Mouse (Mus musculus) midbrain, embryonic 15.5 days (tissue): ENCODE measurements around the gene Fryl. TPM values are rescaled to one million over a fixed set of nuclear protein-coding genes. Genes with fewer than 3 reads are reported as not detected.

Experiments used
- ATAC-seq: fragments of 200-750 bp; cut with Nextera tagmentation; replicated peaks from 2 replicates; pipeline ENCODE4 v1.8.0; 2017; ENCODE audit warnings: moderate TSS enrichment
- H3K27ac ChIP-seq: fragments of 300-500 bp; sonication (generic); 2 replicates; pipeline ENCODE4 v1.5.1; 2015; ENCODE audit warnings: mild to moderate bottlenecking, inconsistent platforms
- H3K27me3 ChIP-seq: fragments of 300-500 bp; sonication (generic); replicated peaks from 2 replicates; pipeline ENCODE4 v1.6.1; 2015; ENCODE audit warnings: inconsistent platforms
- H3K36me3 ChIP-seq: fragments of 300-500 bp; sonication (generic); replicated peaks from 2 replicates; pipeline ENCODE4 v1.6.1; 2015; ENCODE audit warnings: inconsistent platforms
- H3K4me1 ChIP-seq: fragments of 300-500 bp; sonication (generic); 2 replicates; pipeline ENCODE4 v1.6.1; 2015; ENCODE audit warnings: inconsistent platforms
- H3K4me2 ChIP-seq: fragments of 300-500 bp; sonication (generic); 2 replicates; pipeline ENCODE4 v1.6.1; 2015; ENCODE audit warnings: inconsistent platforms, mild to moderate bottlenecking, moderate library complexity
- H3K4me3 ChIP-seq: fragments of 300-500 bp; sonication (generic); 2 replicates; pipeline ENCODE4 v1.5.1; 2015; ENCODE audit warnings: mild to moderate bottlenecking, inconsistent platforms
- H3K9ac ChIP-seq: fragments of 300-500 bp; sonication (generic); 2 replicates; pipeline ENCODE4 v1.6.1; 2015; ENCODE audit warnings: mild to moderate bottlenecking, inconsistent platforms
- H3K9me3 ChIP-seq: fragments of 300-500 bp; sonication (generic); 2 replicates; pipeline ENCODE4 v1.6.1; 2016; ENCODE audit warnings: inconsistent platforms
- WGBS: fragments of 180-500 bp; shearing (Covaris S2); methylation state at CpG from one replicate; pipeline ENCODE4 v1.1.7; 2015; ENCODE audit warnings: mixed read lengths; 5-methylcytosine and 5-hydroxymethylcytosine counted together
- polyA plus RNA-seq: library from polyadenylated mRNA; unstranded; fragments of >200 nt; fragmentation: Nextera tagmentation; extraction: Ambion mirVana; gene quantifications from 2 replicates; pipeline ENCODE4 v1.2.1, GENCODE M21; 2015

The Fryl gene
- 45.2 and 47.5 TPM in 2 replicates for polyA plus RNA-seq

DNA sequence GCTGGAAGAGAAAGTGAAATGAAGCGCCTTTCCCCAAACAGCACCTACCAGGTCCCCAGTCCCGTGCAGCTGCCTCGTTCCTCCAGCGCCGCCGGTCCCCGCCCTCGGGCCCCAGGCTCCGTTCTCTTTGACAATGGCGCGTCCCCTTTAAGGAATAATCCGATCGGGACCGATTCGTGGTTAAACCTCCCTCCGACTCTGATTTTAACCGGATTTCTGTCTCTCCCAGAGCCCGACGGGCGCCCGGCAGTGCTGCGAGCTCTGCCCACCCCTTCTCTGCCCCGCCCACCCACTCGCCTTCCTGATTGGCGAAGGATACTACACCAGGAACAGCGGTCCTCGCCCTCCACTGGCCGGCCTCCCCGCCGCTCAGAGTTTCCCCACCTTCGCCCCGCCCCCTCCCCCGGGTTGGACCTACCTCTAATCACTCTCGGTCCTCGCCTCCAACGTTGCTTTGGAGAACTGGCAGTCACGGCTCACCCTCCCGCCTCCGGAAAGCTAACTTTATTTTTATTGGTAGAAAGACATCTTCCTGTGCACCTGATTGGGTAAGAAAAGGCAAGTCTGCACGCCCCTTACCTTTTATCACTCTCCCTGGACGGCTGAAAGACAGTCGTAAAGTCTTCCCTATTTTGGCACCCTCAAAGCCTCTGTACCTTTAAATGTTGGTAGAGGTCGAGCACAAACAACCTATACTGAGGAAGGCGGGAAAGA is at the start of gene Fryl:
TSS of gene Fryl (minus strand) at position 268 of the 714 bp plus-strand sequence.
- WGBS, result under 1% methylated on average over 44 of the region's 44 CpGs
- H3K9me3 ChIP-seq, result no peaks in the 10 kb centered on the region

DNA sequence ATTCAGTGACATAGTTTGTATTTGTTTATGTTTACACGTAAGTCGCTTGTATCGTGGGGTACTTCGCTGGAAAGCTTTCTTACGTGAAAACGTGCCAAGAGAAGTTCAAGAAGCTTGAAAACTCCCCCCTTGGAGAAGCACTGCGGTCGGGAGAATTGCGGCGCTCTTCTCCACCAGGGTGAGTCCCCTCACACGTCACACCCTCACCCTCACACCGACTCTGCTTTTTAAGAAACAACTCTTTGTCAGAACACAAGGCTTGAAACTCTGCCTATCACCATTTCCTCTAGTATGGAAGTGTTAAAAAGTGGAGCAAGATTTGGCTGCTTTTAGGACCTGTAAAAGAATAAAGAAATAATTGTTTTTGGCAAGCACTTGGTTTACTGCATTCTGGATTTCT is 48.1 kb upstream of the Fryl start:
- no peaks in the 10 kb centered on the region for H3K27me3 ChIP-seq
- 91% methylated on average over 12 of the region's 12 CpGs for WGBS
- no peak overlapping the region for H3K4me3 ChIP-seq
- H3K4me1 ChIP-seq, result no peaks in the 10 kb centered on the region
- peaks cover 52% of the 10 kb centered on the region for H3K36me3 ChIP-seq
- H3K27ac ChIP-seq, result no peak overlapping the region
- H3K9ac ChIP-seq, result no peak overlapping the region
- ATAC-seq, result no peak
- H3K9me3 ChIP-seq, result no peaks in the 10 kb centered on the region
- H3K4me2 ChIP-seq, result no peak overlapping the region

More for the DNA sequence above, at the start of gene Fryl:
- ATAC-seq, result peak; percentile 99
- no peaks in the 10 kb centered on the region for H3K36me3 ChIP-seq
- H3K4me3 ChIP-seq, result peak within 1 kb of the TSS; percentile 100
- H3K4me1 ChIP-seq, result peaks cover 35% of the 10 kb centered on the region
- peak within 1 kb of the TSS; percentile 69 for H3K4me2 ChIP-seq
- peak within 1 kb of the TSS; percentile 96 for H3K27ac ChIP-seq
- H3K27me3 ChIP-seq, result 0 out of 2 replicates have a peak, but pooled peaks cover 3% of the 10 kb centered on the region
- H3K9ac ChIP-seq, result peak within 1 kb of the TSS; percentile 88

DNA sequence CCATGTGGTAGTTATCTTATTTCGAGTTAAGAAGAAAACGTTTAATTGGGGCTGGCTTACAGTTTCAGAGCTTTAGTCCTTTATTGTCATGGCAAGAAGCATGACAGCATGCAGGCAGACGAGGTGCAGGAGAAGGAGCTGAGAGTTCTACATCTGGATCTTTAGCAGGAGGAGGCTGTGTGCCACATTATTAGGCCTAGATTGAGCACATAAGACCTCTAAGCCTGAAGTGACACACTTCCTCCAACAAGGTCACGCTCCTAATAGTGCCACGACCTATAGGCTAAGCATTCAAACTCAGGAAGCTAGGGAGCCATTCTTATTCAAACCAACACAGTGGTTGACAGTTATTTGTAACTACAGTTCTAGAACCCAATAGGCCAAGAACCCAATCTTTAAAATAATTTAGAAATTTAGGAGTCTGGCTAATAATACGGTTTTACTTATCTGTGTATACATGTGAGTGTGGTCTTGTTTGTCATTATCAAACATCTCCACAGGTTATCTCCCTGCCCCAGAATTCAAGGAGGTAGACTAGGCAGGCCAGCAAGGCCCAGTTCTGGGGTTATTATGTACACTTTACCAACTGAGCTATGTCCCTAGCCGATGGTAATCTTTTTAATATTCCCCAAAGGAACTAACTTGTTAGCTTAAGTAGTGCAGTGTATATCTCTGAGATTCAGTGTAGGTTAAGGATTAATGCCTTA is 45.3 kb upstream of the Fryl start:
- Histone ChIP-seq H3K4me1 (no peaks in the 10 kb centered on the region), H3K9ac (no peak overlapping the region), H3K36me3 (peaks cover 37% of the 10 kb centered on the region), H3K4me3 (no peak overlapping the region), H3K27me3 (no peaks in the 10 kb centered on the region), H3K9me3 (no peaks in the 10 kb centered on the region), H3K4me2 (no peak overlapping the region), H3K27ac (no peak overlapping the region)
- WGBS, result 90% methylated on average over 7 of the region's 7 CpGs
- ATAC-seq, result no peak

DNA sequence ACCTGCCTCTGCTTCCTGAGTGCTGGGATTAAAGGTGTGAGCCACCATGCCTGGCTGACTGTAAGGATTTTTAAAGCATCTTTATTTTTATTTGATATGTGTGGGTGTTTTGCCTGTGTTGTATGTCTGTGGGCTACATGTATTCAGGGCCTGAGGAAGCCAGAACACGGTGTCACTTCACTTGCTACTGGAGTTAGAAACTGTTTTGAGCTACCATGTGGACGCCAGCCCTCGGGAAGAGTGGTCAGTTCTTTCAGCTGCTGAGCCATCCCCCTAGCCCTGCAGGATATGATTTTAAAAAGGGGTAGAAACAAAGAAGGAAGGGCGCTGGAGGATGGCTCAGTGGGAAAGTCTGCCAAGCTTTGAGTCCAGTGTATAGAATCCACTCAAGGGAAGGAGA is 39.5 kb upstream of the Fryl start:
- Histone ChIP-seq H3K4me3 (no peak overlapping the region), H3K9ac (no peak overlapping the region), H3K4me2 (no peak overlapping the region), H3K4me1 (peaks cover 23% of the 10 kb centered on the region), H3K27ac (no peak overlapping the region), H3K27me3 (no peaks in the 10 kb centered on the region), H3K9me3 (no peaks in the 10 kb centered on the region), H3K36me3 (peaks cover 11% of the 10 kb centered on the region; the same call in 1 of the 2 replicates)
- no peak for ATAC-seq
- WGBS, result 80% methylated on average over 4 of the region's 4 CpGs

DNA sequence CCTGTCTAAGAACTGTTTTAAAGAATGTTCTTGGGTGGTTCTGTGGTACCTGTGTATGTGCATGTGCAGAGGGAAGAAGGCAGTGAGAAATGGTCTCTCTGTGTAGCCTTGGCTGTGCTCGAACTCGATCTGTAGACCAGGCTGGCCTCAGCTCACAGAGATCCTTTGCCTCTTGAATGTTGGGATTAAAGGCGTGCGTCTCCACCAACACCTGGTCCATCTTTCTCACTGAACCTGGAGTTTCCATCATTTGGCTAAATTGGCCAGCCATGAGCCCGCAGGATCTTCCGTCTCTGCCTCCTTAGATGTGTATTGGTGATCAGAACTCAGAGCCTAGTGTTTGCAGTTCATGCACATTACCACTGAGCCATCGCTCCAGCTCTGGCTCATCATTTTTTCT is 38.6 kb upstream of the Fryl start:
- Histone ChIP-seq H3K4me1 (peaks cover 23% of the 10 kb centered on the region), H3K36me3 (0 out of 2 replicates have a peak, but pooled peaks cover 8% of the 10 kb centered on the region), H3K27me3 (no peaks in the 10 kb centered on the region), H3K4me3 (no peak overlapping the region), H3K9ac (no peak overlapping the region), H3K9me3 (no peaks in the 10 kb centered on the region), H3K27ac (no peak overlapping the region), H3K4me2 (no peak overlapping the region)
- 97% methylated on average over 7 of the region's 7 CpGs for WGBS
- ATAC-seq, result no peak

DNA sequence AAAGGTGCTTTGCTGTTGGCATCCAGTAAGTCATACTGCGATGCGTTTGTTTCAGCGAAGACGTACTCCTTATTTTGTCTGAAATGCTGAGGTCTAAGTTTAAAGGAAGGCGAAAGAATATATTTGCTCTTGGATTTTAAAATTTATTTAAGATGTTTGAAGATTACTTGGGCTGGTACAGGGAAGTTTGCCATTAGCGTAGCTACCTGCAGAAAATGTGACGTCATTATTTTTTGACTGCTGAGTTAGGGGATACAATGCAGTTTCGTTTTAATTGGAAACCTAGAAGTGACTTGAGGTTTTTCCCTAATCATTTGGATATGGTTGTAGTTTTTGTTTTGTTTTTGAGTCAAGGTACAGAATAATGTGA is 37.0 kb upstream of the Fryl start:
- WGBS, result 17% methylated on average over 8 of the region's 8 CpGs
- H3K27ac ChIP-seq, result peak overlapping the region; percentile 95

DNA sequence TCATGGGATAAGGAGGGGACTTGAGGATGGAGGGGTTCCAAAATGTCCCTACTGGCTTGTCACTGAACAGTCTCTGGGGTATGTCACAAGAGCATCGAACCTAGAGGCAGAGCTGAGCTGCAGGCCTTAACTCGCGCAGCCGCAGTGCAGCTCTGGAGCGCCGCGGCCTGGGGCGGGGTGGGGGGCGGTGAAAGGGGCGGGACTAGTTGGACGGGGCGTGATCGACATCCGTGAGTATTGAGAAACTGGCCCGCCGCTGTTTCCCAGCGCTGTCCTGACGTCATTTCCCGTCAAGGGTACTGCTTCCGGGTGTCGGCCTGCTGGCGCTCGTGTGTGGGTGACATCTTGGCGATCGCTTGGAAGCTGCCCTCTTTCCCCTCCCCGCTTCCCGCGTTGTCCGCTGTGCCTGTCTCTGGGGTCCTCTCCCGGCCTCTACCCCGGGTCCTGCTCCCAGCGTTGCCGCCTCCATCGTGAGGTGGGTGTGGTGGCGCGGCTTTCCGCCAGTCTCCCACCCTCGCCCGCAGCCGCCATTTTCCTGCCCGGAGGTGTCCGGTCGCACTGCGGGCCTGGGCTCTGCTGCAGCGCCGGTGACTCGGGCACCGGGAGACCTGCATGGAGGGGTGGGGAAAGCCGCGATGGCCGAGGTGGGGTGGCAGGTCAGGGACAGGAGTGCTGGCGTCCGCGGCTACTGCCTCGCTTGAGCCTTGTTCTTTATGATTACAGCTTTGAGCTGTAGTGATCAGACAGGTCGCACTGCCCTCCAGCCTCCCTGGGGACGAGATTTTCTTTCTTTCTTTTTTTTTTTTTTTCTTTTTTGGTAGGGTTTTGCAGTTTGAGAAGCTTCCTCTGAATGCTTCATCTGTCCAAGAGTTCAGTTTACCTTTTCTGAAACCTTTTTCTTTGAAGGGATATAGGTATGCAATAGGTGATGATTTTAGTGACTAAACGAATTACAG is 36.4 kb upstream of the Fryl start, which contains the start of gene Ociad1:
TSS of gene Ociad1 (plus strand) at position 283 of the 956 bp plus-strand sequence.
- H3K27me3 ChIP-seq, result no peaks in the 10 kb centered on the region
- H3K4me3 ChIP-seq, result peak within 1 kb of the TSS; percentile 74
- WGBS, result under 1% methylated on average over 56 of the region's 58 CpGs
- H3K9me3 ChIP-seq, result no peaks in the 10 kb centered on the region
- H3K4me2 ChIP-seq, result peak within 1 kb of the TSS; percentile 66
- H3K9ac ChIP-seq, result peak within 1 kb of the TSS; percentile 87
- H3K4me1 ChIP-seq, result peaks cover 23% of the 10 kb centered on the region
- ATAC-seq, result peak; percentile 99
- 0 out of 2 replicates have a peak, but pooled peaks cover 8% of the 10 kb centered on the region for H3K36me3 ChIP-seq
- peak within 1 kb of the TSS; percentile 95 for H3K27ac ChIP-seq

More for the DNA sequence above, 37.0 kb upstream of the Fryl start:
- Histone ChIP-seq H3K9ac (peak overlapping the region; percentile 87), H3K4me3 (peak overlapping the region; percentile 74), H3K4me2 (peak overlapping the region; percentile 66), H3K9me3 (no peaks in the 10 kb centered on the region), H3K27me3 (no peaks in the 10 kb centered on the region), H3K4me1 (peaks cover 23% of the 10 kb centered on the region), H3K36me3 (0 out of 2 replicates have a peak, but pooled peaks cover 8% of the 10 kb centered on the region)
- ATAC-seq, result no peak

DNA sequence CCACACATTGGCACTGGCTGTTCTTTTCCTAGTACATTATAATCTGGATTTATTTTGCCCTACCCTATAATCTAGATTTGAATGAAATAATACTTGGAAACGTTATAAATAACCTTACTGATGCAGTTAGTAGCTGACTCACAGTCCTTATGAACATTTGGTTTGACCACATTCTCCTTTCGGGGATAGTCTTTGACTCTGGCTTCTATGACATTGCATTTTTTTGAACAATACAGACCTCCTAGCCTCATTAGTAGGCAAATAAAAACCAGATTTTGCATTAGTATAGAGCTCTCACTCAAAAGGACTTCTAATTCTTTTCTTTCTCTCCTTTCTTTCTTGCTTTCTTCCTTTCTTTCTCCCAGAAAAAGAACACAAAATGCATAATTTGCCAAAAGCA is 33.5 kb upstream of the Fryl start:
- 0 out of 2 replicates have a peak, but pooled peaks cover 2% of the 10 kb centered on the region for H3K36me3 ChIP-seq
- H3K9me3 ChIP-seq, result no peaks in the 10 kb centered on the region
- no peak overlapping the region for H3K9ac ChIP-seq
- no peaks in the 10 kb centered on the region for H3K27me3 ChIP-seq
- no peak for ATAC-seq
- 60% methylated on average over 2 of the region's 2 CpGs for WGBS
- H3K4me2 ChIP-seq, result no peak overlapping the region
- peaks cover 14% of the 10 kb centered on the region for H3K4me1 ChIP-seq
- H3K27ac ChIP-seq, result no peak overlapping the region
- no peak overlapping the region for H3K4me3 ChIP-seq

DNA sequence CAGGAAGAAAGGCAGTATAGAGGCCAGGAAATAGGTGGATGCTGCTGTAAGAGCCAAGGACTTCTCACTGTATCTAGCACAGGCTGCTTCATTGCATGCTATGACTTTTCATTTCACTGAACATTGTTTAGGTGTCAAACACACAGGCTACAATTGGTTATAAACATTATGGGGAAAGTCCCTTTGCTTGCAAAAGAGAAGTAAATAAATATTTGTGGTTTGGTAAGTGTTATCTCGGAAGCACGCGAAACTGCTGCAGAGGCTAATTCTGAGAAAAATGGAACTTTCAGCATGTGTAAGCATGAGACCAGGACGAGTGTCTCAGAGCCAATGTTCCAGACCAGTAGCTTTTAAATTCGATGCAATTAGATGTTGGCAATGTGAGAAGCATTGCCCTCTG is 30.2 kb upstream of the Fryl start:
- Histone ChIP-seq H3K27ac (no peak overlapping the region), H3K27me3 (no peaks in the 10 kb centered on the region), H3K9ac (no peak overlapping the region), H3K36me3 (no peaks in the 10 kb centered on the region), H3K4me3 (no peak overlapping the region), H3K4me2 (no peak overlapping the region), H3K9me3 (no peaks in the 10 kb centered on the region), H3K4me1 (no peaks in the 10 kb centered on the region)
- no peak for ATAC-seq
- WGBS, result 85% methylated on average over 5 of the region's 5 CpGs

DNA sequence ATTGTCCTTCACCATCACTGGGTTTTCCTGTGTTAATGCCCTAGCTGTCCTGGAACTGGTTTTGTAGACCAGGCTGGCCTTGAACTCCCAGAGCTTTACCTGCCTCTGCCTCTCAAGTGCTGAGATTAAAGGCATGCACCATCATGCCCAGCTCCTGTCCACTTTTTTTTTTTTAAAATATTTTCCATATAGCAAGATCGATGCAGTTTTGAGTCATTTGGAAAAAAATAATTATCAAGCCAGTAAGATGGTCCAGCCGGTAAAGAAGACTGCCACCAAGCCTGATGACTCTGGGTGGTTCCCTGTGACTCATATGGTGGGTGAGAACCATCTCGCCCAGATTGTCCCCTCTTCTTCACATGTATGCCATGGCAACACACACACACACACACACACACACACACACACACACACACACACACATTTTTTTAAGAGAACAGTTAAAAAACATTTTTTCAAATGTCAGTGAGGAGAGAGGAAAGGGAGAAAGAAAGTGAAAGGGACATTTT is 29.1 kb upstream of the Fryl start:
- no peak overlapping the region for H3K4me3 ChIP-seq
- H3K9me3 ChIP-seq, result no peaks in the 10 kb centered on the region
- ATAC-seq, result no peak
- H3K4me1 ChIP-seq, result no peaks in the 10 kb centered on the region
- H3K27me3 ChIP-seq, result no peaks in the 10 kb centered on the region
- H3K9ac ChIP-seq, result no peak overlapping the region
- H3K36me3 ChIP-seq, result no peaks in the 10 kb centered on the region
- H3K27ac ChIP-seq, result no peak overlapping the region
- 92% methylated on average over 3 of the region's 3 CpGs for WGBS
- H3K4me2 ChIP-seq, result no peak overlapping the region

DNA sequence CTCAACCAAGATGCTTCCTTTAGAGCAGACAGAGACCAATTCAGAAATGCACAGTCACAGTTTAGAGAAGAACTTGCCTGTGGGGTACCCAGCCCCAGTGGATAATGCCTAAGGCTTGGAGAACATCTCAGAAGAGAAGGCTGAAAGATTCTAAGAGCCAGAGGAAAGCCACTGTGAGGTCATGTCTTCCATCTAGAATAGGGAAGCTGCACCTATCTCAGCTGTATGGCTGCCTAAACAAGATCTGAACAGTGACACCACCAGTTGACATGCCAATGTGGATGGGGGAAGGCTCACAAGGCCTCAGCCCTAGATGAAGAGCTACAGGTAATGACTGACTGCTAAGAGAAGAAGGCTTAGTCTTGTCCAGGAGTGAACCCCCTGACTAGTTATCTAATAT is 27.6 kb upstream of the Fryl start:
- no peak overlapping the region for H3K9ac ChIP-seq
- H3K4me2 ChIP-seq, result no peak overlapping the region
- H3K36me3 ChIP-seq, result no peaks in the 10 kb centered on the region
- no peak for ATAC-seq
- no peaks in the 10 kb centered on the region for H3K27me3 ChIP-seq
- no peak overlapping the region for H3K27ac ChIP-seq
- no peak overlapping the region for H3K4me3 ChIP-seq
- peaks cover 5% of the 10 kb centered on the region; the same call in 1 of the 2 replicates for H3K4me1 ChIP-seq
- no peaks in the 10 kb centered on the region for H3K9me3 ChIP-seq

DNA sequence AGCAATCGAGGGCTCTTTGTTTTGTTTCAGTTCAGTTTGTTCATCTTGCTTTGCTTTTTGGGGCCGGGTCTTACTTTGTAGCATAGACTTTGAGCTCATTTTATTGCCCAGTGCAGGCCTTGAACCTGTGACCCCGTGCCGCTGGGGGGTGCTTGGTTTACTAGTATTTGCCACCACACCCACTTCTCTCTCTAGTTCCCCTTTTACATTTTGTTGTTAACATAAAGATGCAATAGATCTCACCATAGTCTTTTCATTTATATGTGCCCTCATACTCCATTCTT is 24.1 kb upstream of the Fryl start:
- H3K4me3 ChIP-seq, result no peak overlapping the region
- H3K4me1 ChIP-seq, result peaks cover 5% of the 10 kb centered on the region; the same call in 1 of the 2 replicates
- H3K9ac ChIP-seq, result no peak overlapping the region
- no peak overlapping the region for H3K4me2 ChIP-seq
- 73% methylated on average over 4 of the region's 4 CpGs for WGBS
- H3K36me3 ChIP-seq, result no peaks in the 10 kb centered on the region
- no peak overlapping the region for H3K27ac ChIP-seq
- no peaks in the 10 kb centered on the region for H3K9me3 ChIP-seq
- ATAC-seq, result no peak
- no peaks in the 10 kb centered on the region for H3K27me3 ChIP-seq
